Mouse (Mus musculus) spleen, adult 2 months (tissue): Measurements from ENCODE around the gene Pakap. TPM values are rescaled to one million over a fixed set of nuclear protein-coding genes. Genes with fewer than 3 reads are reported as not detected.

Experiments used
- DNase-seq, 2 experiments: peaks; one replicate each; pipeline versions ENCODE4 v3.0.0 to v3.0.0-alpha.2; 2012 to 2021; ENCODE audit warnings: low spot score in 2 of 2, low read depth in 1 of 2
- H3K27ac ChIP-seq: fragments of 200-500 bp; 2 replicates; pipeline ENCODE4 v1.5.1; 2012; ENCODE audit warnings: low read length, inconsistent platforms; ENCODE audit not compliant: insufficient read depth
- H3K27me3 ChIP-seq: fragments of 200-500 bp; 2 replicates; pipeline ENCODE4 v1.6.1; 2012; ENCODE audit warnings: mild to moderate bottlenecking, moderate library complexity, low read length, inconsistent platforms; ENCODE audit not compliant: control insufficient read depth, insufficient read depth
- H3K36me3 ChIP-seq: fragments of 200-500 bp; 2 replicates; pipeline ENCODE4 v1.6.1; 2012; ENCODE audit warnings: mild to moderate bottlenecking, low read length, inconsistent platforms; ENCODE audit not compliant: control insufficient read depth, insufficient read depth
- H3K4me1 ChIP-seq: fragments of 200-500 bp; 2 replicates; pipeline ENCODE4 v1.6.1; 2011; ENCODE audit warnings: inconsistent platforms; ENCODE audit not compliant: control insufficient read depth, insufficient read depth, insufficient read length
- H3K4me3 ChIP-seq: fragments of 200-500 bp; 2 replicates; pipeline ENCODE4 v1.5.1; 2011; ENCODE audit warnings: mild to moderate bottlenecking, inconsistent platforms; ENCODE audit not compliant: insufficient read depth, insufficient read length; ENCODE audit errors: extremely low read depth
- POLR2A ChIP-seq: fragments of 200-500 bp; IDR thresholded peaks from 2 replicates; pipeline ENCODE4 v1.6.1; 2011; ENCODE audit warnings: low read depth, low read length, inconsistent platforms
- WGBS: fragments of 180-500 bp; shearing (Covaris S2); methylation state at CpG from one replicate; pipeline ENCODE4 v1.1.7; 2018; 5-methylcytosine and 5-hydroxymethylcytosine counted together
- polyA plus RNA-seq: library from polyadenylated mRNA; depleted of rRNA; stranded (reverse); fragments of >200 nt; gene quantifications from 2 replicates; pipeline ENCODE4 v1.2.3, GENCODE M21; 2012; rRNA removed

Pakap gene
- polyA plus RNA-seq, 1 experiment = 0.29 TPM

GRCm38 (mm10) chr4:57942892-57943291 is 374.9 kb downstream of the Pakap start:
- 92% methylated on average over 2 of the region's 2 CpGs for WGBS
- no peak for DNase-seq
- TF ChIP-seq POLR2A = no peak

More at GRCm38 (mm10) chr4:57942892-57943291, 374.9 kb downstream of the Pakap start:
- no peaks in the 10 kb centered on the region for H3K27me3 ChIP-seq
- no peak overlapping the region for H3K4me3 ChIP-seq
- H3K36me3 ChIP-seq = peaks cover 7% of the 10 kb centered on the region
- no peaks in the 10 kb centered on the region for H3K4me1 ChIP-seq
- H3K27ac ChIP-seq = no peak overlapping the region

Other genes starting within 250 kb of the Pakap start
- 0.07 TPM in 1 of 2 replicates, not detected in the other for gene Palm2, start 133.9 kb upstream of the Pakap start, polyA plus RNA-seq
- gene Akap2, start 149.5 kb downstream of the Pakap start, polyA plus RNA-seq = 23.6 and 29.0 TPM in 2 replicates